In genomic region chr5:122146609-122147008, GRCm38 (mm10) we compare ENCODE assay signal across 9 mouse cellular contexts. TPM values are rescaled to one million over a fixed set of nuclear protein-coding genes. Genes with fewer than 3 reads are reported as not detected.
DNase-seq lines count a peak whose midpoint lies in the region; ATAC-seq and TF ChIP-seq lines count a peak whose summit lies in the region.
"Had no signal": no experiment of that assay in that cellular context is flagged by ENCODE, and none has a peak within 500 bp of the region (broad histone marks: within the 10 kb centered on the region; RNA-seq: fewer than 3 reads in every experiment).

No protein-coding gene starts in this region.

- TF ChIP-seq CTCF in bone marrow, adult 2 months (IDR thresholded peaks at IDR 0.05; ENCODE audit: control insufficient read depth, insufficient read depth, low read length): no peak

- H3K27me3 ChIP-seq in kidney, embryonic 14.5 days (ENCODE audit: control insufficient read depth, insufficient read depth, low read length): no peaks in the 10 kb centered on the region
- H3K27me3 ChIP-seq in hindbrain, embryonic 13.5 days: no peaks in the 10 kb centered on the region
- peaks cover 5% of the 10 kb centered on the region for H3K27me3 ChIP-seq in megakaryocyte, embryonic 14.5 days (replicated peaks)

- no peak for DNase-seq in kidney, postnatal 25 days
- no peak for DNase-seq in testis, postnatal 14 days (ENCODE audit: low spot score)
- DNase-seq in cerebellum, postnatal 4 days (ENCODE audit: low spot score in 2 of 2): no peak
- no peak for DNase-seq in layer of hippocampus, adult 9-10 months (ENCODE audit: low spot score)
- DNase-seq: cerebellum, postnatal 10 days had no signal

- 0 out of 2 replicates have a peak, but pooled peaks cover 8% of the 10 kb centered on the region for H3K4me1 ChIP-seq in kidney, embryonic 14.5 days (ENCODE audit: control insufficient read depth, insufficient read depth, low read length)
- H3K4me1 ChIP-seq in bone marrow, adult 2 months (ENCODE audit: control insufficient read depth, insufficient read depth, low read length): peaks cover 3% of the 10 kb centered on the region
- no peaks in the 10 kb centered on the region for H3K4me1 ChIP-seq in hindbrain, embryonic 13.5 days (replicated peaks)
- H3K4me1 ChIP-seq in megakaryocyte, embryonic 14.5 days: peaks cover 62% of the 10 kb centered on the region

- ATAC-seq in kidney, embryonic 14.5 days (ENCODE audit: low FRiP score, low TSS enrichment): peak; percentile 43; the same call in 1 of the 2 replicates
- ATAC-seq in hindbrain, embryonic 13.5 days (ENCODE audit: low FRiP score): no peak

- no peak overlapping the region for H3K9ac ChIP-seq in kidney, embryonic 14.5 days (ENCODE audit: low read depth, low read length)
- no peak overlapping the region for H3K9ac ChIP-seq in hindbrain, embryonic 13.5 days

- peak overlapping the region; percentile 63 for H3K27ac ChIP-seq in kidney, embryonic 14.5 days (ENCODE audit: low read depth, low read length)
- H3K27ac ChIP-seq in bone marrow, adult 2 months (ENCODE audit: control insufficient read depth, insufficient read depth, low read depth, low read length, poor library complexity): peak overlapping the region; percentile 60
- H3K27ac ChIP-seq in hindbrain, embryonic 13.5 days: 0 out of 2 replicates have a peak overlapping the region, but pooled peaks have one; percentile 23

- no peak overlapping the region for H3K4me2 ChIP-seq in kidney, embryonic 14.5 days (replicated peaks; ENCODE audit: low read depth, low read length)
- no peak overlapping the region for H3K4me2 ChIP-seq in hindbrain, embryonic 13.5 days

- no peaks in the 10 kb centered on the region for H3K36me3 ChIP-seq in kidney, embryonic 14.5 days (ENCODE audit: control insufficient read depth, insufficient read depth, low read length)
- H3K36me3 ChIP-seq in hindbrain, embryonic 13.5 days: no peaks in the 10 kb centered on the region
- H3K36me3 ChIP-seq in megakaryocyte, embryonic 14.5 days (replicated peaks; ENCODE audit: low read length): no peaks in the 10 kb centered on the region

- TF ChIP-seq POLR2A in bone marrow, adult 2 months (IDR thresholded peaks at IDR 0.05; ENCODE audit: borderline replicate concordance, control insufficient read depth, low read depth, low read length): no peak

- H3K4me3 ChIP-seq in kidney, embryonic 14.5 days (ENCODE audit: low read length): no peak overlapping the region
- H3K4me3 ChIP-seq in bone marrow, adult 2 months (replicated peaks; ENCODE audit: control insufficient read depth, low read depth, low read length): no peak overlapping the region
- H3K4me3 ChIP-seq in hindbrain, embryonic 13.5 days: no peak overlapping the region
- H3K4me3 ChIP-seq in megakaryocyte, embryonic 14.5 days (replicated peaks): peak overlapping the region; percentile 18

- no peaks in the 10 kb centered on the region for H3K9me3 ChIP-seq in kidney, embryonic 14.5 days (ENCODE audit: control insufficient read depth, low read length)
- H3K9me3 ChIP-seq in hindbrain, embryonic 13.5 days: no peaks in the 10 kb centered on the region
- H3K9me3 ChIP-seq in megakaryocyte, embryonic 14.5 days: no peaks in the 10 kb centered on the region

RNA-seq across cellular contexts. Expression of gene Ccdc63, which starts 6.0 kb away (rescaled TPM):
- 0.31 and 0.36 TPM in 2 replicates for polyA plus RNA-seq in kidney, embryonic 14.5 days (2014; fragmentation: Nextera tagmentation; extraction: Ambion mirVana)
- 4.5 and 8.2 TPM in 2 replicates for polyA plus RNA-seq in bone marrow, adult 2 months (2011; ENCODE audit: insufficient read depth, insufficient read length, low replicate concordance, missing spikeins)
- not detected in 2 replicates for polyA plus RNA-seq in hindbrain, embryonic 13.5 days (2015; fragmentation: Nextera tagmentation; extraction: Ambion mirVana)
- not detected in 2 replicates for polyA plus RNA-seq in megakaryocyte, embryonic 14.5 days (2012; ENCODE audit: insufficient read depth, low replicate concordance)

RNA-seq across cellular contexts. Expression of gene Ppp1cc, which starts 11.5 kb away (rescaled TPM):
- 281 and 296 TPM in 2 replicates for polyA plus RNA-seq in kidney, embryonic 14.5 days (2014; fragmentation: Nextera tagmentation; extraction: Ambion mirVana)
- 221 and 312 TPM in 2 replicates for polyA plus RNA-seq in bone marrow, adult 2 months (2011; ENCODE audit: insufficient read depth, insufficient read length, low replicate concordance, missing spikeins)
- polyA plus RNA-seq in hindbrain, embryonic 13.5 days (2015; fragmentation: Nextera tagmentation; extraction: Ambion mirVana): 204 and 206 TPM in 2 replicates
- 22.9 and 52.2 TPM in 2 replicates for polyA plus RNA-seq in megakaryocyte, embryonic 14.5 days (2012; ENCODE audit: insufficient read depth, low replicate concordance)

RNA-seq across cellular contexts. Expression of gene Myl2, which starts 45.9 kb away (rescaled TPM):
- 1.6 TPM in 1 of 2 replicates, not detected in the other for polyA plus RNA-seq in kidney, embryonic 14.5 days (2014; fragmentation: Nextera tagmentation; extraction: Ambion mirVana)
- 4.3 and 6.0 TPM in 2 replicates for polyA plus RNA-seq in bone marrow, adult 2 months (2011; ENCODE audit: insufficient read depth, insufficient read length, low replicate concordance, missing spikeins)
- polyA plus RNA-seq in hindbrain, embryonic 13.5 days (2015; fragmentation: Nextera tagmentation; extraction: Ambion mirVana): 3.7 and 7.3 TPM in 2 replicates
- not detected in 2 replicates for polyA plus RNA-seq in megakaryocyte, embryonic 14.5 days (2012; ENCODE audit: insufficient read depth, low replicate concordance)

RNA-seq across cellular contexts. Expression of gene Hvcn1, which starts 60.0 kb away (rescaled TPM):
- 12.7 TPM in 2 replicates for polyA plus RNA-seq in kidney, embryonic 14.5 days (2014; fragmentation: Nextera tagmentation; extraction: Ambion mirVana)
- polyA plus RNA-seq in bone marrow, adult 2 months (2011; ENCODE audit: insufficient read depth, insufficient read length, low replicate concordance, missing spikeins): 18.2 and 30.0 TPM in 2 replicates
- polyA plus RNA-seq in hindbrain, embryonic 13.5 days (2015; fragmentation: Nextera tagmentation; extraction: Ambion mirVana): 1.8 and 2.2 TPM in 2 replicates
- 6.0 TPM in 1 of 2 replicates, not detected in the other for polyA plus RNA-seq in megakaryocyte, embryonic 14.5 days (2012; ENCODE audit: insufficient read depth, low replicate concordance)
